Mouse (Mus musculus) forebrain, embryonic 15.5 days (tissue): ENCODE results near the gene Adgrl2. TPM values are rescaled to one million over a fixed set of nuclear protein-coding genes. Genes with fewer than 3 reads are reported as not detected.

Experiments
- ATAC-seq: fragments of 200-750 bp; cut with Nextera tagmentation; replicated peaks from 2 replicates; pipeline ENCODE4 v1.8.0; 2017; ENCODE audit warnings: mild to moderate bottlenecking, moderate TSS enrichment, moderate library complexity
- H3K27ac ChIP-seq: fragments of 300-500 bp; sonication (generic); replicated peaks from 2 replicates; pipeline ENCODE4 v1.5.1; 2015; ENCODE audit warnings: mild to moderate bottlenecking, inconsistent platforms
- H3K27me3 ChIP-seq: fragments of 300-500 bp; sonication (generic); 2 replicates; pipeline ENCODE4 v1.6.1; 2015; ENCODE audit warnings: inconsistent platforms
- H3K36me3 ChIP-seq: fragments of 300-500 bp; sonication (generic); 2 replicates; pipeline ENCODE4 v1.6.1; 2015; ENCODE audit warnings: mild to moderate bottlenecking, inconsistent platforms
- H3K4me1 ChIP-seq: fragments of 300-500 bp; sonication (generic); 2 replicates; pipeline ENCODE4 v1.6.1; 2015; ENCODE audit warnings: inconsistent platforms
- H3K4me2 ChIP-seq: fragments of 300-500 bp; sonication (generic); replicated peaks from 2 replicates; pipeline ENCODE4 v1.6.1; 2015; ENCODE audit warnings: mild to moderate bottlenecking, inconsistent platforms
- H3K4me3 ChIP-seq: fragments of 300-500 bp; sonication (generic); 2 replicates; pipeline ENCODE4 v1.5.1; 2015; ENCODE audit warnings: mild to moderate bottlenecking, inconsistent platforms
- H3K9ac ChIP-seq: fragments of 300-500 bp; sonication (generic); replicated peaks from 2 replicates; pipeline ENCODE4 v1.6.1; 2015; ENCODE audit warnings: mild to moderate bottlenecking, inconsistent platforms
- H3K9me3 ChIP-seq: fragments of 300-500 bp; sonication (generic); 2 replicates; pipeline ENCODE4 v1.6.1; 2016; ENCODE audit warnings: inconsistent platforms
- WGBS: fragments of 180-500 bp; shearing (Covaris S2); methylation state at CpG from one replicate; pipeline ENCODE4 v1.1.7; 2015; ENCODE audit warnings: mixed read lengths; 5-methylcytosine and 5-hydroxymethylcytosine counted together
- polyA plus RNA-seq: library from polyadenylated mRNA; unstranded; fragments of >200 nt; fragmentation: Nextera tagmentation; extraction: Ambion mirVana; gene quantifications from 2 replicates; pipeline ENCODE4 v1.2.1, GENCODE M21; 2015

The Adgrl2 gene
- polyA plus RNA-seq, 1 experiment from 2014 or later, result 119 TPM

DNA sequence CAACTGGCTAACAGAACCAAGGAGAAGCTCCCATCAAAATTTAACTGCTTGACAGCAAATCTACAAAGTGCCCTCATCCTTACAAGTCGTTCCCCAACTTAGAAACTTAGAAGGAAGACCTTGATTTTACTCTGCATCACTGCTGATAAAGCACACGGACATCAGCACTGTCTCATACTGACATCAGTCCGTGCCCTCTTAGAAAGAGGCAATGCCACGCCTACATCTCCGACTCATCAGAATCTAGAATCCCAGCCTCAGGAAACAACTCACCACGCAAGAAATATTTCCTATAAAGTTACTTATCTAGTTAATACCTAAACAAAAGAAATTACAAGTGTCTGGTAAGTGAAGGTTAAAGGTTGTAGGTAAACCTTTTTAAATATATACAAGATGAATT, 43.1 kb downstream of the Adgrl2 start:
- H3K36me3 ChIP-seq, result no peaks in the 10 kb centered on the region
- no peak overlapping the region for H3K4me3 ChIP-seq
- H3K27ac ChIP-seq, result no peak overlapping the region
- no peak for ATAC-seq
- no peaks in the 10 kb centered on the region for H3K9me3 ChIP-seq
- H3K27me3 ChIP-seq, result no peaks in the 10 kb centered on the region
- H3K4me2 ChIP-seq, result no peak overlapping the region
- no peak overlapping the region for H3K9ac ChIP-seq
- peaks cover 60% of the 10 kb centered on the region for H3K4me1 ChIP-seq
- WGBS, result 71% methylated on average over 6 of the region's 6 CpGs

GRCm38 (mm10) chr3:148945534-148945933, 44.8 kb downstream of the Adgrl2 start:
- peaks cover 70% of the 10 kb centered on the region for H3K4me1 ChIP-seq
- H3K36me3 ChIP-seq, result no peaks in the 10 kb centered on the region
- WGBS, result 10% methylated on average over 8 of the region's 8 CpGs

GRCm38 (mm10) chr3:148939457-148939856, 50.9 kb downstream of the Adgrl2 start:
- Histone ChIP-seq H3K27ac (peak overlapping the region; percentile 90), H3K4me2 (peak overlapping the region; percentile 32), H3K4me1 (peaks cover 57% of the 10 kb centered on the region), H3K9ac (no peak overlapping the region; the same call in 1 of the 2 replicates), H3K27me3 (no peaks in the 10 kb centered on the region), H3K4me3 (no peak overlapping the region), H3K36me3 (no peaks in the 10 kb centered on the region), H3K9me3 (no peaks in the 10 kb centered on the region)
- ATAC-seq, result peak; percentile 59
- 8% methylated on average over 7 of the region's 7 CpGs for WGBS

More at GRCm38 (mm10) chr3:148945534-148945933, 44.8 kb downstream of the Adgrl2 start:
- H3K9ac ChIP-seq, result no peak overlapping the region
- H3K4me3 ChIP-seq, result no peak overlapping the region
- no peak overlapping the region for H3K27ac ChIP-seq
- H3K27me3 ChIP-seq, result no peaks in the 10 kb centered on the region
- no peaks in the 10 kb centered on the region for H3K9me3 ChIP-seq
- ATAC-seq, result no peak
- H3K4me2 ChIP-seq, result peak overlapping the region; percentile 4; the same call in 1 of the 2 replicates

- H3K4me2 ChIP-seq, result no peak overlapping the region
- no peaks in the 10 kb centered on the region for H3K9me3 ChIP-seq
- H3K9ac ChIP-seq, result no peak overlapping the region
- H3K27ac ChIP-seq, result peak overlapping the region; percentile 85
- WGBS, result 53% methylated on average over 9 of the region's 9 CpGs
- ATAC-seq, result peak; percentile 87
- H3K4me3 ChIP-seq, result no peak overlapping the region
- peaks cover 42% of the 10 kb centered on the region for H3K4me1 ChIP-seq
- H3K36me3 ChIP-seq, result no peaks in the 10 kb centered on the region
- H3K27me3 ChIP-seq, result no peaks in the 10 kb centered on the region
Measured at GRCm38 (mm10) chr3:148935056-148935455, 55.3 kb downstream of the Adgrl2 start.

DNA sequence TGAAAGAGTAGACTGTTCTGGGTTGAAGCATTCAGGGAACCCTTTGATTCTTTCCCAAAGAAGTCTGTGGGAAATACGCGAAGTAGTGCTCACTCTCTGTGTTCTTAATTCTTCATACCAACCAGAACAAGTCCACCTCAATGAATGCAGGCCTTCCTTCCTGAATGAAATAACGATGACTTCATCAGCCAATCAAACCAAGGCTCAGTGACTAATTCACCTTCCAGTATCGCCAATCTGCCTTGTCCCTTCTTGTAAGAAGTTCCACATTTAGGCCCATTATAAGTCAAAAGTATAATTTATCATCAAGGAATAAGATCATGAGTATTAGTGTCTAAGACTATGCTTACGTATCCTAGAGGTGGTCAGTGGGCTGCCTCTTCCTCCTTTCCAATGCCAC, 56.1 kb downstream of the Adgrl2 start:
- no peaks in the 10 kb centered on the region for H3K27me3 ChIP-seq
- H3K4me2 ChIP-seq, result no peak overlapping the region
- WGBS, result 74% methylated on average over 5 of the region's 5 CpGs

GRCm38 (mm10) chr3:148933160-148933559, 57.2 kb downstream of the Adgrl2 start:
- no peak for ATAC-seq
- Histone ChIP-seq H3K27me3 (no peaks in the 10 kb centered on the region), H3K9ac (no peak overlapping the region), H3K9me3 (no peaks in the 10 kb centered on the region), H3K4me3 (no peak overlapping the region), H3K4me1 (peaks cover 29% of the 10 kb centered on the region), H3K4me2 (no peak overlapping the region), H3K36me3 (no peaks in the 10 kb centered on the region), H3K27ac (no peak overlapping the region; the same call in 1 of the 2 replicates)
- 80% methylated on average over 6 of the region's 6 CpGs for WGBS

More for the DNA sequence above, 56.1 kb downstream of the Adgrl2 start:
- no peak overlapping the region for H3K9ac ChIP-seq
- H3K4me3 ChIP-seq, result no peak overlapping the region
- no peak for ATAC-seq
- H3K36me3 ChIP-seq, result no peaks in the 10 kb centered on the region
- peak overlapping the region; percentile 85 for H3K27ac ChIP-seq
- H3K4me1 ChIP-seq, result peaks cover 35% of the 10 kb centered on the region
- no peaks in the 10 kb centered on the region for H3K9me3 ChIP-seq

DNA sequence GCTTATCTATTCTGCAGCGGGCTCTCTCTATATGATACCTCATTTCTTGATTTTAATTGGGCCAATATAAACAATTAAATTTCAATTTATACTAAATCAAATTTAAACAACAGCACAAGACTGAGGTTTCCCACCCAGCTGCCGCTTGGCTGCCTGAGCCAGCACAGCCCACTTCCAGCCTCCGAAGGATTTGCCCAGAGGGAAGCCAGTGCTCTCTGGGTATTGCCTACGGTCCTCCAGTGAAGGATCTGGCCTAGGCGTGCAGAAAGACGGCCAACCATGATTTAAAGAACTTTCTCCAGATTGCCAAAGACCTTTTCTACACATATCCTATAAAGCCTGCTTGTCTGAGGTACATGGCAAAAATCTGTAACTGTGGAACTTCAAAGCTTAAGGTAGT, 59.4 kb downstream of the Adgrl2 start:
- no peak overlapping the region for H3K4me3 ChIP-seq
- 80% methylated on average over 6 of the region's 6 CpGs for WGBS
- H3K27ac ChIP-seq, result no peak overlapping the region
- no peak overlapping the region for H3K4me2 ChIP-seq
- no peak overlapping the region for H3K9ac ChIP-seq
- H3K27me3 ChIP-seq, result no peaks in the 10 kb centered on the region
- peaks cover 36% of the 10 kb centered on the region for H3K4me1 ChIP-seq
- no peaks in the 10 kb centered on the region for H3K36me3 ChIP-seq
- no peak for ATAC-seq
- no peaks in the 10 kb centered on the region for H3K9me3 ChIP-seq

DNA sequence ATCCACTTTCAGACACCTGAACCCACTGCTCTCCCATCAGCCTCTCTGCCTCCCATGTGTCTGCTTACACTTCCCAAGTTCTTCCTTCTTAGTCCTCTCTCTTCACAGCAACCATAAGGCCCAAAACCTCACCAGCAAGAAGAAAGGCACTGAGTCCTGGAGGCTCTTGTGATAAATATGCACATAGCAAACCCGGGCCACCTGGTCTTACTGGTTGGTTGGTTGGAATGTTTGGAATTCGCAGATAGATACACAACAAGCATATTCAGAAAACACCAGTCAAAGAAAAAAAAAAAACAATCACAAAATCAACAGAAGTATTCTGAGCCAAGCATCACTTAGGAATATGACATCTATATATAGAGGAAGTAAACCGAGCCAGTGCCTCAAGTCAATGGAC, 64.0 kb downstream of the Adgrl2 start:
- 73% methylated on average over 3 of the region's 3 CpGs for WGBS
- no peak overlapping the region for H3K27ac ChIP-seq
- no peaks in the 10 kb centered on the region for H3K36me3 ChIP-seq
- no peak overlapping the region for H3K9ac ChIP-seq
- no peaks in the 10 kb centered on the region for H3K9me3 ChIP-seq
- H3K27me3 ChIP-seq, result no peaks in the 10 kb centered on the region
- H3K4me3 ChIP-seq, result no peak overlapping the region
- ATAC-seq, result no peak
- peaks cover 38% of the 10 kb centered on the region for H3K4me1 ChIP-seq
- H3K4me2 ChIP-seq, result no peak overlapping the region

GRCm38 (mm10) chr3:148922618-148923095, 67.7 kb downstream of the Adgrl2 start:
- no peaks in the 10 kb centered on the region for H3K36me3 ChIP-seq
- H3K4me3 ChIP-seq, result peak overlapping the region; percentile 34
- H3K4me2 ChIP-seq, result peak overlapping the region; percentile 43
- 23% methylated on average over 14 of the region's 14 CpGs for WGBS
- H3K27me3 ChIP-seq, result no peaks in the 10 kb centered on the region
- H3K9me3 ChIP-seq, result no peaks in the 10 kb centered on the region
- H3K27ac ChIP-seq, result peak overlapping the region; percentile 41
- ATAC-seq, result peak; percentile 62
- peak overlapping the region; percentile 33 for H3K9ac ChIP-seq
- peaks cover 28% of the 10 kb centered on the region for H3K4me1 ChIP-seq

DNA sequence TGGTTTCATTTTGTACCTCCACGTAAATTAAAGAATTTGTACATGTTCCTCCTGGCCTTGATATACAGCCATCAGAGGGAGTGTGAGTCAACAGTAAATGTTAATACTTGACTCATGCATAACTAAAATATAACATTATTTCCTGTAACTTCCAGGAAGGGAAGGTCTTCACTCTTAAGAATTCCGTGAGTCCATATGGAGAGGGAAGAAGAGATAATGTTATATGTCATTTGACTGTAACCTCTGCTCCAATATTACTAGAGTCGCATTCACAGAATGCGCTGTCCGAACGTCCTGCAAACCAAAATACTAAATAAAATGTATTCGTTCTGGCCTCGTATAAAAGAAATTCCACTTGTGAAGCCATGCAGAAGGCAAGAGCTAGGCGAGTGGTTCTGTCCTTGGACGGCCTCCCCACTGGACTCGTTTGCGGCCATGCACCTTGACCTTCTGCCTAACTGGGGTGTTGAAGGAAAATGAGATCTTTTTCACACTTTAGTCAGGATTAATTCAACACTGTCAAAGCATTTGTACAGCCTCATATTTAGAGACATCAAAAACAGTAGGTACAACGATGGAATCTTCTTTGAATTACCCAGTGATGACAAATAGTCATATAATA, 68.3 kb downstream of the Adgrl2 start:
- Histone ChIP-seq H3K36me3 (no peaks in the 10 kb centered on the region), H3K4me2 (peak overlapping the region; percentile 43), H3K4me3 (peak overlapping the region; percentile 34), H3K4me1 (peaks cover 28% of the 10 kb centered on the region), H3K27ac (peak overlapping the region; percentile 41), H3K27me3 (no peaks in the 10 kb centered on the region), H3K9ac (peak overlapping the region; percentile 33; the same call in 1 of the 2 replicates), H3K9me3 (no peaks in the 10 kb centered on the region)
- ATAC-seq, result peak; percentile 27; the same call in 1 of the 2 replicates
- WGBS, result 41% methylated on average over 13 of the region's 13 CpGs

GRCm38 (mm10) chr3:148920881-148921280, 69.5 kb downstream of the Adgrl2 start:
- Histone ChIP-seq H3K4me2 (no peak overlapping the region), H3K27me3 (no peaks in the 10 kb centered on the region), H3K4me1 (peaks cover 31% of the 10 kb centered on the region), H3K27ac (no peak overlapping the region), H3K36me3 (no peaks in the 10 kb centered on the region), H3K9me3 (no peaks in the 10 kb centered on the region), H3K4me3 (no peak overlapping the region), H3K9ac (no peak overlapping the region)
- WGBS, result 46% methylated on average over 6 of the region's 6 CpGs
- ATAC-seq, result no peak

- peaks cover 44% of the 10 kb centered on the region for H3K4me1 ChIP-seq
- 91% methylated on average over 5 of the region's 5 CpGs for WGBS
- no peak overlapping the region for H3K9ac ChIP-seq
- no peaks in the 10 kb centered on the region for H3K36me3 ChIP-seq
- no peak for ATAC-seq
- H3K4me3 ChIP-seq, result no peak overlapping the region
- H3K9me3 ChIP-seq, result no peaks in the 10 kb centered on the region
- H3K4me2 ChIP-seq, result no peak overlapping the region
- H3K27me3 ChIP-seq, result no peaks in the 10 kb centered on the region
- H3K27ac ChIP-seq, result no peak overlapping the region
Measured at GRCm38 (mm10) chr3:148918425-148918824, 71.9 kb downstream of the Adgrl2 start.

GRCm38 (mm10) chr3:148917837-148918236, 72.5 kb downstream of the Adgrl2 start:
- ATAC-seq, result no peak
- WGBS, result 91% methylated on average over 7 of the region's 7 CpGs
- Histone ChIP-seq H3K4me2 (no peak overlapping the region), H3K36me3 (no peaks in the 10 kb centered on the region), H3K4me3 (no peak overlapping the region), H3K4me1 (peaks cover 44% of the 10 kb centered on the region), H3K9me3 (no peaks in the 10 kb centered on the region), H3K27me3 (no peaks in the 10 kb centered on the region), H3K9ac (no peak overlapping the region), H3K27ac (no peak overlapping the region)
